Mouse (Mus musculus) CD4-positive, CD25-positive, alpha-beta regulatory T cell, adult 4 months (primary cell): ENCODE measurements around the gene Abhd12b. TPM values are rescaled to one million over a fixed set of nuclear protein-coding genes. Genes with fewer than 3 reads are reported as not detected.

Experiments used
- ATAC-seq: one replicate; pipeline ENCODE4 v1.8.0; 2017
- polyA plus RNA-seq, 2 experiments: library from polyadenylated mRNA; unstranded; fragments of 100-300 nt; shearing (Covaris generic); gene quantifications; one replicate each; pipeline ENCODE4 v1.2.1; 2017

The Abhd12b gene
- polyA plus RNA-seq, result 1 to 10 TPM; 1.1 to 4.1 TPM

DNA sequence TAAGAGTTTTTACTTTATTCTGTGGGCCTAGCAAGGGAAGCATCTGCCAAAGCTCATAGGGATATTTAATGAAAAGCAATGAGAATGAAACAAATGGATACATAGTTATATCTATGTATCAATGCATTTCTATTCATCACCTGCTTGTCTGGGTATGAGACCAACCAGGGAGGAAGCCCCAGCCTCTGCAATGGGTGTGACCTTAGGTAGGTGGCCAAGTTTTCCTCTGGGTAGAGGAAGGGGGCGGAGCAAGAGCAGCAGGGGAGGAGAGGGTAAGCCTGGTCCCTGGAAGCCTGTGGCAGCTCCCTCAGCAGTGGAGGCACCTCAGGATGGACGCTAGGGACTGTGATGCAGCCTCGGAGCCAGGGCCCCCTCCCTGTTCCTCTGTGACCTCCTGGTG lies at the start of gene Abhd12b:
Gene Abhd12b (plus strand): TSS at position 301 of the 400 bp plus-strand sequence.
- ATAC-seq, result no peak

DNA sequence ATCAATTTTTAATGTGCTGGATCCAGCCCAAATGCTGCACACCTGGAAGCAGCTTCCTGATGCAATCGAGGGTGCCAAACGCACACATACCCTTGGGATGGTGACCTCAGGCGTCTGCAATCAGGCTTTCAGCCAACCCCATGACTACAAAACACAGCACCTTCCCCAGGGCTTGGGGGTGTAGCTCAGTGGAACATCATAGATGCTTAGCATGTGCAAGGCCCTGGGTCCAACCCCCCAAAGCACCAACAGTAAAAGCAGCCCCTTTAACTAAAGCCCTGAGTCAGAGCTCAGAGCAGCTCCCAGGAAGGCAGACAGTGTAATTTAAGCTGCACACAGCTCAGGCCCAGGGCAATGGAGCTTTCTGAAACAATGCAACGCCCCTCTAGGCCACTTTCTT lies 49.7 kb upstream of the Abhd12b start:
- no peak for ATAC-seq

DNA sequence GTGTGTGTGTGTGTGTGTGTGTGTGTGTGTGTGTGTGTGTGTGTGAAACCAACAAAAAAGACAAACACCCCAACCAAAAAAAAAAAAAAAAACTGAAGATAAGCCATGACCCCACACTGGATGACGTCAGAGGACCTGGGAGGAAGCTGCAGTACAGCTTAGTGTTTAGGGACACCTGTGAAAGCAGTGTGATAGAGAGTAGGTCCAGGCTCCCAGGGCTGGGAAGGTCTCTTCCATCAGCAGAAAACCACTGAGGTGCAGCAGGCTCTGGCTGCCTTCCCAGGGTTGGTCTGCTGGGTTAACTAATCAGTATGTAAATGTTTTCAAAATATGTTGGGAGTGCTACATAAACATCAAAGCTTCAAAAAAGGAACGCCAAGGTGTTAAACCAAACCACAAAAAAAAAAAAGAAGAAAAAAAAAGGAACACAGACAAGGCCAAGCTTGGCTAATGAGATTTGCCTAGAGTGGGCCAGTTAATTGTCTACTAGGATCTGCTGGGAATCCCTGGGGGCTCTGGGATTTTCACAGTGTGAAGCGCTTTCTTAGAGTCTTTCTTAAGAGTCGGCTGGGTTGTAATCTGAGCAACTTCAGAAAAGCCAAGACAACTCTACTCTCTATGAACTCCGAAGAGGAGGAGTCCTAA lies 49.0 kb upstream of the Abhd12b start:
- ATAC-seq, result peak; percentile 53

DNA sequence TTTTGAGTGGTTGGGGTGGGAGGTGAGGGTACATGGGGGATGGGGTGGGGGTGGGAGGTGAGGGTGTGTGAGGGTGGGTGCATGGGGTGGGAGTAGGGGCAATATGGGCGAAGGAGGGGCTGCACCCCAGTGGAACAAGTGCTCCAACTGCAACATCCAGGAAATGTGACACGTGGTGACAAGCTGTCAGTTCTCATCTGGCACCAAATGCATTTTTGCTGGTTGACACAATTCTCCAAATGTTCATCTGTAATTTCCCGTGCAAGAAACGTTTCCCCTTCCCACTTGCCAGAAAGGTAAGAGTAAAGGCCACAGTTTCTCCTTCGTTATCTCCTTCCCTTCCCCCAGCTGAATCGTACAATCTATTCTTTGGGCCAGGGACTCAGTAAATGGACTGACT lies 48.1 kb upstream of the Abhd12b start:
- no peak for ATAC-seq

DNA sequence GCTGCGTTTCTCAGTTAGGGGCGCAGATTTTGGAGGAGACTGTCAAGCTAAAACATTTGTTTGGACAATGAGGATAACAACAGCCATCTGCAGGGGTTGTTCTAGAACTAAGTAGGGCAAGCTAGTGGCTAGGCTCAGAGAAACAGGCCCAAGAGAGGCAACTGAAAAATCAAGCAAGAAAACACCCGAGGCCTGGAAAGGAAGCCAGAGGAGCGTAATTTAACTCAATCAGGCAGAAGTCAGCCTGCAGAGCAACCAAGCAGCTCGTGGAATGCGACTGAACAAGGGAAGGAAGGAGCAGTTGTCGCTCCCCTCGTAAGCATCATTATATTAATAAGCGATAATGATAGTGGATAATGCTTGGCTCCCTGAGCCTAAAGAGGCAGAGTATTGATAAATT lies 47.4 kb upstream of the Abhd12b start:
- no peak for ATAC-seq

DNA sequence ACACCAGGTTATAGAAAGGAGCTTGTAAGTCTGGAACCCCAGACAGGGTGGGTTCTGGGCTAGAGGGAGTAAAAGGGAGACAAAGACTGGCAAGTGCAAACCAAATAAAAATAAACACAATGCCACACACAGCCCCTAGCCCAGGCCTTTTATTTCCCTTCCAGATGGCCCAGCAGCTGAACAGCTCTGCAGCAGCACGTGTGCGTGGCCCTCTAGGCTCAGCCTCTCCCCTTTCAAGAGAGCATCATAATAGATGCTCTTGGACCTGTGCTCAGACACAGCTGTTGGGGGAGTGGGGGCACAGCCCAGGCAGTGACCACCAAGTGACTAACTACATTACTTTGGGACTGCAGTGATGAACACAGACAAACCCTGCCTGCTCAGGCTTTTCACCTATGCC lies 45.8 kb upstream of the Abhd12b start:
- no peak for ATAC-seq

DNA sequence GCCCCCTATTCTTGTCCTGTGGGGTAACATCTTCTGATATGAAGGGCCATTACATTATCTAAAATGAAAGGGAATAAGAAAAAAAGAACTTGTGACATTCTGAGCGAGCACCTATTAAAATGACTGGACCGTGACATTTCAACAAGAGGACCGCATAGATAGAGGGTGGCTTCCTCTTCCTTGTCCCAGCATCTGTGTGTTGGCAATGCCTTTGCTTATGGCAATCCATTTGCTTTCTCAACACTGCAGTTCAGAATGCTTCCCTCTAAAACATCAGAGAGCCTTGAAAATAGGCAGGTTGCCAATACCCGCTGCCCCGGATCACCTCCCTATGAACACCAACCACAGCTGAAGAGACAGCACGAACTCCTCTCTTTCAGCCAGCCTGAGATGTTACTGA lies 44.0 kb upstream of the Abhd12b start:
- no peak for ATAC-seq

DNA sequence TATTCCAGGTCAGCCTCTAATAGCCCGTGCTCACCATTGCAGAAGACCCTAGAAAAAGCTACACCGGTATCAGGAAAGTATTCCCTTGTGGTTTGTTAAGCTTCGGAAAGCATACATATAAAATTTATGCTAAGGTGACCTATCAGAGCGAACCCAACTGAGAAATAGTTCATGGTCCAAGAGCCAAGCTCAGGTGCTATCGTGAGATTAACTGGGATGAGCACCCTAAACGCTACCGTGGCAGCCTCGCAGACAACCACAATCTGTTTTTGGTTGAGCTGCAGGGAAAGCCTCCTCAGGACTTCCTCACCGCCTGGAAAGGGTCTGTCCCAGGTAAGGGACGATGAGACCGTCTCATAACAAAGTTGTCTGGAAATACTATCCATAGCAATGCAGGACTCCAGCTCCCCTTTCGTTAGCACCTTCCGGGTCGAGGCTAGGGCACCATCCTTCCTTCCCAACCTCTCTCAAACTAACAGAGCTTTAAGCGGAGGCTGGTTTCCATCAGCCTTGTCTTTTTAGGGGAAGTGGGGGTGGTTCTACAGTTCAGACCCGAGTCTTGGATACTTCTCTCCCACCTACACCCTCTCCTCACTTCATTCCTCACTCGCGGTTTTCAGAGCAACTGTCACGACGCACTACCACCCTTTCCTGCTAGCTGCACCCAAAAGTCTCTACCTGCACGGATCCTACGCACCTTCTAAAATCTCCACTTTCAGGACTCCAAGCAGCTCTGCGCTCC lies 43.4 kb upstream of the Abhd12b start:
- ATAC-seq, result peak; percentile 18

DNA sequence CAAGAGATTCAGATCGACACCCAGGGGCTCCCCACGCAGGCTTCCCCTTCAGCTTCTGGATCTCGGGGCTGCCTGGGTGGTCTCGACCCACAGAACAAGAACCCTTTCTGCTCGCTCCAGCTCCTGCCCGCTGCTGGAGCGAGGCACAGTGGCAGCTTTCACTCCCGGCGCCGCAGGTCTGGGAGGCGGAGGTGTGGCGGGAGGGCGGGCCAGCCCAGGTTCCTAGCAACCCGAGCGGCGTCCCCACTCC lies 42.9 kb upstream of the Abhd12b start:
- peak; percentile 21 for ATAC-seq

DNA sequence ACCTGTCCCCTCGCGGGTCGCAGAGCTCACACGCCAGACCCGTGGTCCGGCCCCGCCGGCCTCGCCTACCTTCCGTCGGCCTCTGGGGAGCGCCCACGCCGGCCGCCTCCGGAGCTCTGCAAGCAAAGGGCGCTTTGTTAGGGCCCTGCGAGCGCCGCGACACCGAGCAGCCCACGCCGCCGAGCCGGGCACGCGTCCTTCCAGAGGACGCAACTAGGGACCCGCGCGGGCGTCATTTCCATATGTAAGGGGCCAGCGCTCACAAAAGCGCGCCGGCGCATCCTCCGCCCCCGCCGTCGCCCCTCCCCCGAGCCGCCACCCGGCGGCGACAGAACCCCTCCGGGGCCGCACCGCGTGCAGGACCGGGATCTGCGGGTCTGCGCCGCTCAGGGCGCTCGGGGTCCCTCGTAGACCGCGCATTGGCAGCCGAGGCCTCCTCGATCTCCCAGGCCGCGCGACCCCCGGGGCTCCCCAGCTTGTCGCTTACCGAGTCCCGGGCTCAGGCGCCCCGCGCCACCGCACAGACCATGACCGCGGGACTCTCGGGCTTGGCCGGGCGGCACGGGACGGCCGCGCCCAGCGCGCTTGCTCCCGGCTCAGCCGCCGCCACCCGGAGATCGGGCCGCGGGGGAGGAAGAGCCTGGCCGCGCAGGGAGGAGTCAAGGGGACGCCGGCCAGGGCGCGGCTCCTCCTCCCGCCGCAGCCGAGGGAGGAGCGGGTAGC lies 42.4 kb upstream of the Abhd12b start:
- peak; percentile 76 for ATAC-seq

DNA sequence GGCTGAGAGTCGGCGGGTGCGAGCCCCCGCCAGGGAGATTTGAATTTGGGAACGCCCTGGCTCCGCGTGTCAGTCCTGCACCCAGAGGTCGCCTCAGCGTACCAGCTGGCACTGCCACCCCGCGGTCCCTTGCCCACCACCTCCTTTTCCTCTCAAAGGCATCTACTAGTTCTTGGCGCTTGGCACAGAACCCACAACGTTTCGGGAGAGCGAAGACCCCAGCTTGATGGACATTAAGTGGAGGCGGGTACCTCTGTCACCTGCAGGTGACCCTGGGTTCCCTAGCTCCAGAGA lies 41.9 kb upstream of the Abhd12b start:
- no peak for ATAC-seq

DNA sequence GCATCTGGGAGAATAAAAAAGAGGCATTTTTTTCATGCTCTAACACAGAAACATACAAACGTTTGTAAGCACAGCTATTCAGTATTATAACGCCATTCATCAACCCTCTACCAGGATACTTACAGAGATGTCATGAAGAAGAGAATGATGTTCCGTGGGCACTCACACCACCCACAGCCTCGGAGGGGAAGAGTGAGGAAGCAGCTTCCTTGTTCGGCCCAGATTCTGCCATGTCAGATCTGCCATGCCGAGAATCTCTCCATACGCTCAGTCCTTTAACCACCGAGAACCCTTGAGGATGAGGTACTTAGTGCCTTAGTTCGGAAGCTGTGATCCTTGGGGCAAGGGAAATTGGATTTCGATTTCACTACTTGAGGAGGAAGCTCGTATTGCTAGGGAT lies 40.6 kb upstream of the Abhd12b start, which contains the start of gene Nin:
Gene Nin (minus strand): TSS at position 367 of the 400 bp plus-strand sequence.
- ATAC-seq, result no peak

DNA sequence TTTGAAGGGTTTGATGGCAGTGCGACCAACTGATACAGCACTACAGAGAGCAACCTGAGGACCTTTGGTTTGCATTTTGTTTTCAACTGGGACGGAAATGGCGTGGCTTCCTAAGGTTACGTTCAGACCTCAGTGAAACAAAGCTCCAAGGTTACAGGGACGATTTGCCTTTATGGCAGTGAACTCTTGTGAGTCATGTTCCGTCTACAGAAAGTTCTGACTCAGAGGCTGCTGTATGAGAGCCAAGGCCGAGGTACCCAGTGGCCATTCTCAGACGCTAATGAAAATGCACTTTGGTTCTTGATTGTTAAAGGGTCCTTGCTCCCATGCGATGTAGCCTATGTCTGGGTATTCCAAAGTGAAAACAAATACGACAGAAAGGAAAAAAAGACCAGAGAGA lies 36.8 kb upstream of the Abhd12b start:
- ATAC-seq, result no peak

DNA sequence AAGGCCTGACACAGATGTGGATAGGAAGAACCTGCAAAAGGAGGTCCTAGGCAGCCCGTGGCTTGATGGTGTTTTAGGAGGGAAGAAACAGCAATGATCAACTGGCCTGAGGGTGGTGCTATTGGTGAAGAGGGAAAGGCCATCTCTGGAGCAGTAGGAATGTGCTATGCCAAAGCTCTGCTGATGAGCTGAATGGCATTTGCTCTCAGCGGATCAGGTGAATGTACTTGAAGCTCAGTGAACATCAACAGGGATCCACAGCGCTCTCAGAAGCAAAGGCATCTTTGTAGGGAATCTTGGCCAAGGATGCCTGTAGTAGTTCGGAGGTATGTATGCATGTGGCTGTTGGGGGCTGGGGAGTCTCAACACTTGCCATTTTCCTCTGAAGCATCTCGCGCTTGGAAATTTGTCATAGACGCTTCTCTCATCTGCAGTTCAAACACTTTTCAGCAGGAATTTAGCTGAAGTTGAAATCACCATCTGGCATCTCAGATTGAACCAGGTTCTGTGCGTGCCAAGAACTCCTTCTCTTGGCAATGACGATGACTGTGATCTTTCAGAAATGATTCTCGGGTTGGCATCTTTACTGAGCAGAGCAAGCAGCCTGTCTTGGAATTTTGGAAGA lies 35.1 kb upstream of the Abhd12b start:
- ATAC-seq, result no peak

DNA sequence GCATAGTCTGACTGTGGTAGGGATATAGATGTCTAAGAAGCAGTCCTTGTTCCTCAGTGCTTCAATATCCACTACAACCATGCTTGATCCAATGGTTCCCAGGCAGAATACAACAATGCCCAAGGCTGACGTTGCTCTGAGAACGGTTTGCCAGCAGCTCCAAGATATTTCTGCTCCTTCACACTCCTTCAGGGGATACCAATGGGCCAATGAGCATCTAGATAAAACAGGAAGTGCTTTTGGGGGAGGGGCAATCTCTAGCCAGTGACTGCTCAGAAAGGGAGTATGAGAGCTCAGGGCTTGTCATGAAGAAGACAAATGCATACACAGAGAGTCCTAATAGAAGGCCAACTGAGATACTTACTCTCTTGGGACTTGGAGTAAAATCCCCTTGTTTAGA lies 34.4 kb upstream of the Abhd12b start:
- no peak for ATAC-seq

DNA sequence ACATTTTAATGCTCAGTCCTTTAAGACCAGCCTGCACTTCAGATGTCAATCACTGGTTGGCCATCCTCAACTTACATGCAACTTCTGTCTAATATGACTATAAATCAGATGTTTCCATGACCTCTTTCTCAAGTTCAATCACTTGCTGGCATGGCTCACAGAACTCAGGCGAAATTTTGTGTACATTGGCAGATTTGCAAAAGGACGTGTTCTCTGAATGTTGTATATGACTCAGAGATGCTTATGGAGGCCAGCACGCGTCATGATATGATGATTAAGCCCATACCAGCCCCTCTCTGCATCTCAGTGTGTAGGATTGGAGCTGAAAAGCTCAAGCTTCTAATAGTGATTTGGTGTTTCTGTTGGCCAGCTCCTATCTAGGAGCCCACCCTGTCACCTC lies 27.3 kb upstream of the Abhd12b start:
- ATAC-seq, result no peak

DNA sequence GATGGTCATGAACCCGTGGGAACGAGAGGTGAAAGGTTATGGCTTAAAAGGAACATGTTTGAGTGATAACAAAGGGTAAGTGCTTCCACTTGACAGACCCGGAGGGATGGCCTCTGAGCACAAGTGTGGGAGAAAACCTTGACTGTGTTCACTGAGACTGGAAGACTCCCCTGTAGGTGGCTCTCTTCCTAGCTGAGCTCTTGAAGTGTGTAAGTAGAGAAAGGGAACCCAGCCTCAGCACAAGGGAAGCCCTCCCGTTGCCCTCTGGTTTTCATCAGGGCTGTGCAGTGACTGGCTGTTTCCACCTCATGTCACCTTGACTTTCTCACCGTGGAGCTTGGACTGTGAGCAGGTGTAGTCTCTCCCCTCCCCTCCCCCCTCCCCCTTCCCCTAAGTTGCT lies 24.8 kb upstream of the Abhd12b start:
- peak; percentile 87 for ATAC-seq

DNA sequence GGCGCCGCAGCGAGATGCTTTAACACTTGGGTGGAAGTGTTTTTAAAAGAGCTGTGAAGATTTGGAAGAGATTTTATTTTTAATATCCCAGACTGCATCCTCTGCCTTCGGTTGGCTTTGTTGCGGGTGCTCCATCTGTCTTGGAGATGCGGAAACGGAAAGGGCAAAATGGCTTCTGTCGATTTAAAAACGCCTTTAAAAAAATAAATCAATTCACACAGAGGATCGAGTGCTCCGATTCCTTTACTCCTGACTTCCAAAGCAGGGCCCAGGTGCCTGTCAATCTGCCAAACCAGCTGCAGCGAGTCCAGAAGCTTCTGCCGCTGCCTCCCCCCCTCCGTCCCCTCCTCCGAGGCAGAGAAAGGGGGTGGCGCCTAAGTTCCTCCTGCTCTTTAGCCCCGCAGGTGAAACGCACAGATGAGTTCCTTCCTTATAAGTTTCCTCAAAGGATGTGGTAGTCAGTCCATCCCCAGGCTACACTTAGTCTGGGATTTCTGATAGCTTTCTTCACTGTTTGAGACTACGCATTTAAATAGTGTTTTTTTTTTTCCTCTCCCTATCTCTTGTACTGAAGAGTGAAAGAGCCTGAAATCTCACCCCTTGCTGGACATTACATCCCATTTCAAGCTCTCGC lies 22.8 kb upstream of the Abhd12b start:
- ATAC-seq, result no peak

DNA sequence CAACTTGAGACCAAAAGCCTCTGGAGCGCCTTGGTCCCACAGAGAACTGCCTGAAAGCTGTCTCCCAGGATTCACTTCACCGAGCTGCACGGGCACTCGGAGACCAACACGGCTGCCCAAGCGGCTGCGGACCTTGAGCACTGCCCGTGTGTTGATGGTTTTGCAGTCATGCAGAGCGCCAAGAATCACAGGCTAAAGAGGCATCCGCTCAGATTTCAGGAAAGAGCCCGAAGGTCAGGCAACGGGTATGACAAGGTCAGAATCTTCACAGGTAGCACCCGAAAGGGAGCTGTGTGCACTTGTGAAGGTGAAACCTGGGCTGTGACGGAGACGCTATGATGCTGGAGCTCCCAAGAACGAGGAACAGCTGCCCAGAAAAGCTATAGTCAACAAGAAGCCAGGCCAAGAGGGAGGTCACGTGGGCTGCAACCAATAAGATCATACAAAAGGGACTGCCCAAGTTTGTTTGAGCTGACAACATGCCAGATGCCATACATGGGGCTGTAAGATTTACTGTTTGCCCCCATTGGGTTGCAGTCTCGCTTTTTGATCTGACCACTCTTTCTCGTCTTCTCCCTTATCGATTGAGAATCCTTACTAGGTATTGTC lies 19.2 kb upstream of the Abhd12b start:
- no peak for ATAC-seq

DNA sequence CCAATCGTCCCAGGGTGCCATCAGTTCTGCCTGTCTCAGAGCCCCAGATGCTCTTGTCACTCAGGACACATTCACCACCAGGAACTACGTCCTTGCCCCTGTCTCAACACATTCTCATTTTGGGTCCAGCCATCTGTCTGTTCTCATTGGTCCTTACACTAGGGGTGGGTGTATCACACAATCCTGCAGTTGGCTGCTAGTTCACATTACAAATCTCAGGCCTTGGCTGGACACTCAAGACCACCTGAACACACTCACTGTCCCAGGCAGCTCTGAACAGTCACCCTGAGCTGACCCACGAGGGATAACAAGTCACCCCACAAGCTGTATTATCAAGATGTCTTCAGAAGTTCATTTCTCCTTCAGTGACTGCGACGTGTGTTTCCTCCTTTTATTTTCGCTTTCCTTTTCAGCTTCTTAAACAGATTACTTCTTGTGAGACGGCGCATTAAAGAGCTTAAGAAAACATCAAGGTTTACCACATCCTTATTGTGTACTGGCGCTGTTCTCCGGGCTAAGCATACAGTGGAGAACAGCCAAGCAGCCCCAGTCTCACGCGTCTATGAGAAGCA lies 17.7 kb upstream of the Abhd12b start:
- ATAC-seq, result peak; percentile 94

DNA sequence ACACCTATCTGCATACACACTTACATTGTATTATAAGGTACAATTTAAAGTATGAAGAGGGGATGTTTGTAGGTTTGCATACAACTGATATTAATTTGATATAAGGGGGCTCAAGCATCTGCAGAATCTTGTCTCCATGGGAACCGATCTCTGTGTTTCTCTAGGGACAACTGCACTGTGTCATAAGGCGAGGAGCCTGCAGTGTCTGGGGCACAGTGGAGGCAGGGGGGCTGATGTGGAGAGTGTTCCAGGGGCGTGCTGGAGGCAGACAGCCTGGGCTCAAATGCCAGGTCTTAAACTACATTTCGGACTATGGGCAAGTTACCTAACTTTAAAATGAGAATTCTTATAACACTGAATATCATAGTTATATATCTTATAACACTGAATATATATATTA lies 16.8 kb upstream of the Abhd12b start:
- no peak for ATAC-seq

DNA sequence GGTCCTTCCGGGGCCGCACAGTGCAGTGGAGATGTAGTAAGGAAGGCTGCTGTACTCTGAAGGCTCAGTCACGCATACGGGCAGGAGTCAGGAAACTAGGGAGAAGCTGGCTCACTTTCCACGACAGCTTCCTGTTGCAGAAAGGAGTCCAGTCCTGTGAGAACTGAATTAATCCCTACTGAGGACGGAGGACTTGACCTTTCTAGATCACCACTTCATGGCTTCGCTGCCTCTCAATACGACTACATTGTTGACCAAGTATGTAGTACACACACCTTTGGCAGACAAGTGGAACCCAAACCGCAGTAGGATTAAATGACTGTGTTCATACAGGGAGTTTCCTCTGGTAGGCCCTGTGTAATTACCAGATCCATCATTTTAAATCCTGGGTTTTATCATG lies 16.3 kb upstream of the Abhd12b start:
- ATAC-seq, result no peak

DNA sequence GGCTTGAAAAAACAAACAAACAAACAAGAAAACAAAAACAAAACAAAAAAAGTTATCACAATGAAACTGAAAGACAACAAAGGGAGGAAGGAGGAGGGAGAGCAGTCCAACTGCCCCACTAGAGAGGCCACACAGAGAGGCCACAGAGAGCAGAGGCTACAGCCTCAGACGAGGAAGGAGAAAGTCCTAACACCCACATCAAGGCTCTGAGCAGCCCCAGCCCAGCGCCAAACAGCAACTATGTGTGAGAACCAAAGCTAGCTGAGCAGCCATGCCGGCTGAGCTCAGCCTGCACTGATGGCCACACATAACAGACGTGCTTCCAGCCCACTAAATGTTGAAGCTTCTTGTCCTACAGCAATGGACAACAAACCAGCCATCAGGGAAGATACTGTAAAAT lies 14.1 kb upstream of the Abhd12b start:
- ATAC-seq, result no peak
